Mouse (Mus musculus) midbrain, embryonic 10.5 days (tissue): ENCODE measurements around the gene Tpcn2. TPM values are rescaled to one million over a fixed set of nuclear protein-coding genes. Genes with fewer than 3 reads are reported as not detected.

Experiments
- DNase-seq: peaks from one replicate; pipeline ENCODE4 v3.0.0-alpha.2; 2017; ENCODE audit warnings: low spot score
- H3K27ac ChIP-seq: fragments of 300-500 bp; sonication (generic); replicated peaks from 2 replicates; pipeline ENCODE4 v1.5.1; 2016; ENCODE audit warnings: mild to moderate bottlenecking
- H3K27me3 ChIP-seq: fragments of 300-500 bp; sonication (generic); 2 replicates; pipeline ENCODE4 v1.6.1; 2016; ENCODE audit warnings: low read depth, mild to moderate bottlenecking; ENCODE audit not compliant: poor library complexity, severe bottlenecking
- H3K36me3 ChIP-seq: fragments of 300-500 bp; sonication (generic); 2 replicates; pipeline ENCODE4 v1.6.1; 2016; ENCODE audit warnings: mild to moderate bottlenecking, moderate library complexity
- H3K4me1 ChIP-seq: fragments of 300-500 bp; sonication (generic); 2 replicates; pipeline ENCODE4 v1.6.1; 2016
- H3K4me3 ChIP-seq: fragments of 300-500 bp; sonication (generic); 2 replicates; pipeline ENCODE4 v1.5.1; 2016; ENCODE audit warnings: mild to moderate bottlenecking, moderate library complexity
- H3K9me3 ChIP-seq: fragments of 300-500 bp; sonication (generic); replicated peaks from 2 replicates; pipeline ENCODE4 v1.6.1; 2016; ENCODE audit warnings: mild to moderate bottlenecking
- WGBS: fragments of 180-500 bp; shearing (Covaris S2); methylation state at CpG from one replicate; pipeline ENCODE4 v1.1.7; 2016; 5-methylcytosine and 5-hydroxymethylcytosine counted together
- polyA plus RNA-seq: library from polyadenylated mRNA; unstranded; fragments of >200 nt; fragmentation: Nextera tagmentation; extraction: Ambion mirVana; gene quantifications from 2 replicates; pipeline ENCODE4 v1.2.1, GENCODE M21; 2016

The Tpcn2 gene
- polyA plus RNA-seq: 5.4 and 6.8 TPM in 2 replicates

DNA sequence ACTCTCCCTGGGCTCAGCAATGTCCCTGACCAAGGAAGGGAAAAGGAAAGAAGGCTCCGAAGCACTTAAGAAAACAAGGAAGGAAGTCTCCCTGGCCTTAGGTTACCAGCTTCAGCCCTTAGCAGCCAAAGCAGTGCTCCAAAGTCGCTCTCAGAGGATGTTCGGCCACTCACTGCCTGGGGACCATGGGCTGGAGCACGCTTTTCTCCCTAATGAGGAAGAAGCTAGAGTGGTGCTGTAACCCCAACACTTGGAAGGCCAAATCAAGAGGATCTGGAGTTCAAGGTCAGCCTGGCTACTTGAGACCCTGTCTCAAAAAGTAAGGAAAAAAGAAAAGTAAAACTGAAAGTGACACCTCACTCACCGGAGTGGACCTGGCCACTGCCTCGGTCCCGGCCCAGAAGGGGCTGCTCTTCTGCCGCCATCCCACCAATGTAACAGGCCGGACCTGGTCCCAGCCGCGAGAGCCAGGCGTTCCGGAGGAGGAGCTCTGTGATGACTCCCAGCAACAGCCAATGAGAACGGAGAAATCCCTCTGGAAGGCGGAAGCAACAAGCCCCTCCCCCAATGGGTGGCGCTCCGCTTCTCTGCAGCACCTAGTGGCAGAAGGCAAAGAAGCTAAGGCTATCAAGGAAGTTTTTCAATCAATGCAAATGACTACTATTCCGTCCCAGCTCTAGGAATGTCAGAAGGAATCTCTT is at the start of gene Tpcn2:
TSS of gene Tpcn2 (minus strand) at position 525 of the 701 bp plus-strand sequence.
- peak; percentile 92 for DNase-seq
- WGBS: 4% methylated on average over 18 of the region's 18 CpGs
- Histone ChIP-seq H3K27me3 (no peaks in the 10 kb centered on the region), H3K4me3 (peak within 1 kb of the TSS; percentile 60), H3K36me3 (peaks cover 17% of the 10 kb centered on the region), H3K4me1 (peaks cover 30% of the 10 kb centered on the region), H3K27ac (peak within 1 kb of the TSS; percentile 82), H3K9me3 (no peaks in the 10 kb centered on the region)

DNA sequence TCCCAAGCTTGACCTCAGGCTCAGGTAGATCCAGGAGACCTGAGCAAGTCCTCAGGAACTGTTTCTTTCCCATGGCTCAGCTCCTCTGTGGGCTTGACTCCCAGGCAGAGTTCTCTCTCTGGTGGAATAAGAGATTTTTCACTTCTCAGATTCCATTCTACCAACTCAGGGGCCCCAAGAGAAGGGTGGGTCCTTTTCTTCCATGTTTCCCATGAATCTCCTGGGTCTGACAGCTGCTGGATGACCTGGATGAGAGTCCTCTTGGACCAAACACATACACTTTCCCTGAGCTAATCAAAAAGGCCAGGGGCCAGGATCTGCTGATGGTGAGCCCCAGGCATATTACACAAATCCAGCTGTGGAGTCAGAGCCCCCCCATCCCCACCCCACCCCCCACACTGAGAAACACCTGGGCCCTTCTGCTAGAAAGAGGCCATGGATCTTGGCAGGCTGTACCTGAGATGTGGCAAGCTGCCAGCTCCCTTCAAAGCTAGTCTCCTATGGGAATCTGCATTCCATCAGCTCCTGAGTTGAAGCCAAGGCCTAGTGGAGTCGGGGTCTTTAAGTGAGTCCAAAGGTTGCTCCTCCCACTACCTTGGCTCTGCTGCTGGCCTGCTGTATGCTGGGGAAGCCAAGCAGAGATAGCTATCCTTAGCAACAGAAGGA is 48.7 kb upstream of the Tpcn2 start:
- Histone ChIP-seq H3K27ac (no peak overlapping the region), H3K36me3 (no peaks in the 10 kb centered on the region), H3K27me3 (no peaks in the 10 kb centered on the region), H3K9me3 (no peaks in the 10 kb centered on the region), H3K4me3 (no peak overlapping the region), H3K4me1 (peaks cover 16% of the 10 kb centered on the region)
- WGBS: 75% methylated on average over 1 of the region's 1 CpGs
- DNase-seq: no peak

DNA sequence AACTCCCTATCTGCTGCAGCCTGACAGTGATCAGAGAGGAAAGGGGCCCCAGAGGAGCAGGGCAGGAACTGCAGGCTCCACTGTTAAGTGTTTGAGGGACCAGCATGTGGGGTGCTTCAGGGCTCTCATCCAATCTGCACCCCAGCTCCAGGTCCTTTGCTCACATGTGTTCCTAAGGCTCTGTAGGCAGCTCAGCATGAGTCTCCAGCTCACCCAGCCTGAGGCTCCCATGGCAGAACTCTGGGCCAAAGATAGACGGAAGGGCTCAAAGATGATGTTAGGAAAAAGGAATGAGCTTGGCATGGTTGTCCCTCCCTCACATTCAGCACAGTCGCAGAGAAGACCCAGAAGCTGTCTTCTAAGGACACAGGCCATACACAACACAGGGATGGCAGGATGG is 46.8 kb upstream of the Tpcn2 start:
- 85% methylated on average over 2 of the region's 2 CpGs for WGBS
- DNase-seq: no peak
- H3K27ac ChIP-seq: no peak overlapping the region

DNA sequence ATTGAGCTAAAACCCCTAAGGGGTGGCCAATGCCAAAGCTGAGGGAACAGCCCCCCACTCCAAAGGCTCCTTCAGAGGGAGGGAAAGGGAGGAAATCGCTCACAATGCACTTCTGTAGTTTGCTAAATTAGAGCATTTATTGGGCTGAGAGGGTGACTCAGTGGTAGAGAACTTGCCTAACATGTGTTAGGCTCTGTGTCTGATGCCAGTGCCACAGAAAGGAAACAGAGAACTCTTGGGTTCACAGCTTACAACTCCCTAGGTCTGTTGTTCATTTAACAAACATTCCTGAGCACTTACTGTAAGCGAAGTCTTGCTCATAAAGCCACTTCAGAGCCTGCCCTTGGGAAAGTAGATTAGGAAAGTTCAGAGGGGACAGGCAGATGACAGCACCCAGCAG is 46.2 kb upstream of the Tpcn2 start:
- Histone ChIP-seq H3K27ac (no peak overlapping the region), H3K36me3 (no peaks in the 10 kb centered on the region), H3K4me3 (no peak overlapping the region), H3K27me3 (no peaks in the 10 kb centered on the region), H3K4me1 (peaks cover 21% of the 10 kb centered on the region), H3K9me3 (no peaks in the 10 kb centered on the region)
- no peak for DNase-seq
- WGBS: 78% methylated on average over 2 of the region's 2 CpGs

More for the DNA sequence above, 46.8 kb upstream of the Tpcn2 start:
- Histone ChIP-seq H3K36me3 (no peaks in the 10 kb centered on the region), H3K4me3 (no peak overlapping the region), H3K9me3 (no peaks in the 10 kb centered on the region), H3K27me3 (no peaks in the 10 kb centered on the region), H3K4me1 (peaks cover 21% of the 10 kb centered on the region)

DNA sequence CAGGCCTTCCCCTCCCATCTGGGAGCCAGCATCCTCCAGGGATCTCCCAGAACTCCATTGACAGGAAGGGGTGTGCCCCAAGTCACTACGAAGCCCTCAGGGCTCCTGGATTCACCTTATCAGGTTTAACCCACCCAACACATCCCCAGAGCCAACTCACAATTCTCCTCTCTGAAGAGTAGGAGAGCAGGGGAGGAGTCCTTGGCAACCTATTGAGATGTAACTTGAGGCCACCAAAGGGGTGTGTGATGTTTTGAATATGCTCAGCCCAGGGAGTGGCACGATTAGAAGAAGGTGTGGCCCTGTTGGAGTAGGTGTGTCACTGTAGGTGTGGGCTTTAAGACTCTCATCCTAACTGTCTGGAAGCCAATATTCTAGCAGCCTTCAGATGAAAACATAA is 41.9 kb upstream of the Tpcn2 start:
- Histone ChIP-seq H3K36me3 (no peaks in the 10 kb centered on the region), H3K4me3 (no peak overlapping the region), H3K27me3 (no peaks in the 10 kb centered on the region), H3K27ac (no peak overlapping the region), H3K9me3 (no peaks in the 10 kb centered on the region), H3K4me1 (peaks cover 21% of the 10 kb centered on the region)
- 58% methylated on average over 2 of the region's 2 CpGs for WGBS
- DNase-seq: no peak

DNA sequence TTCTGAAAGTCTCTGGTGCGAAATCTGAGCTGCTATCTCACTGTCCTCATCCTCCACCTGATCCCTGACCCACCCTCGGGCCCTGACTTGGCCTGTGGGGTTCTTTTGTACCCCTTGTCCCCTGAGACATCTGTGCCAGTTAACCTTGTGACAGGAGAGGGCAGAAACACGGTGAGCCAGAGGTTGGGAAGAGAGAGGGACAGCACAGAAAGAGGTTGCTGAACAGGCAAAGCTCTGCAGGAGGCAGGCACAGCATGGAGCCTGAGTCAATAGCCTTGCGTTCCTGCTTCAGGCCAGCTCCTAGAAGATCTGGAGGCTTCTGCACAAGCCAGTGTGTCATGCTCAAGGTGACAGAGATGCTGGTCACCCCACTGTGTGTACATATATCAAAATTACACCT is 39.8 kb upstream of the Tpcn2 start:
- H3K9me3 ChIP-seq: no peaks in the 10 kb centered on the region
- H3K4me3 ChIP-seq: no peak overlapping the region
- H3K27ac ChIP-seq: no peak overlapping the region
- peaks cover 12% of the 10 kb centered on the region for H3K4me1 ChIP-seq
- H3K36me3 ChIP-seq: no peaks in the 10 kb centered on the region
- 26% methylated on average over 4 of the region's 4 CpGs for WGBS
- H3K27me3 ChIP-seq: no peaks in the 10 kb centered on the region
- DNase-seq: no peak

DNA sequence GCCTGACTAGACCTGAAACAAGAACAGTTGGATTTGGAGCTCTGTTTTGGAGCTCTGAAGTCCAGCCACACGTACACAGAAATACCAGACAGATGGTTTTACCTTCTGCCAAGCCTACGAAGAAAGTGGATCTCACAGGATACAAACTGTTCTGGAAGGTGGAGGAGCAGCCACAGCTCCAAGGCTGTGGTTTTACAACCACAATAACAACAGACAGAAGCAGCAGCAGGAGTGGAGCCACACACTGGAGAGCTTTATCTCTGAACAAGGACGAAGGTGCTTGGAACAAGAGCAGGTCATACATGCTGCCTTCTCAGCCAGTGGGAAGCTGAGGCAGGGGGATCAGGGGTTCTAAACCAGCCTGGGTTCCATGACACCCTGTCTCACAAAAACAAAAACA is 35.7 kb upstream of the Tpcn2 start:
- no peaks in the 10 kb centered on the region for H3K27me3 ChIP-seq
- H3K36me3 ChIP-seq: no peaks in the 10 kb centered on the region
- 85% methylated on average over 3 of the region's 3 CpGs for WGBS
- DNase-seq: no peak
- H3K9me3 ChIP-seq: no peaks in the 10 kb centered on the region
- H3K4me3 ChIP-seq: no peak overlapping the region
- H3K4me1 ChIP-seq: no peaks in the 10 kb centered on the region
- H3K27ac ChIP-seq: no peak overlapping the region

DNA sequence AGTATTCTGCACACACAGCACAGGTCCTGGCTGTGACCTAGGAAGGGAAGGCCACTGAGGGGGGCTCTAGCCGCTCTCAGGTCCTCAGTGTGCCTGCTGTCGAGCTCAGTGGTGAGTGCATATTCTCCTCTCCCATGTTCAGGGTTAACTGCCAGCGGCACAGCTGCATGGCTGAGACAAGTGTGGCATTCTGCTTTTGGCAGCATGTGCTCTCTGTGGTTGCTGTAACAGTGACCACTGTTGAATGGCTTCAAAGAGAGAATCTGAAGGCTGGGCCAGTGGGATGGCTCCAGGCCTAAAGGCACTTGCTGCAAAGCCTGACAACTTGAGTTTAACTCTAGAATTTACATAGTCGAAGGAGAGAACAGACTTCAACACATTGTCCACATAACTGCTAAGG is 33.7 kb upstream of the Tpcn2 start:
- Histone ChIP-seq H3K27me3 (no peaks in the 10 kb centered on the region), H3K4me1 (no peaks in the 10 kb centered on the region), H3K9me3 (no peaks in the 10 kb centered on the region), H3K4me3 (no peak overlapping the region), H3K36me3 (no peaks in the 10 kb centered on the region), H3K27ac (no peak overlapping the region)
- 76% methylated on average over 4 of the region's 4 CpGs for WGBS
- no peak for DNase-seq

DNA sequence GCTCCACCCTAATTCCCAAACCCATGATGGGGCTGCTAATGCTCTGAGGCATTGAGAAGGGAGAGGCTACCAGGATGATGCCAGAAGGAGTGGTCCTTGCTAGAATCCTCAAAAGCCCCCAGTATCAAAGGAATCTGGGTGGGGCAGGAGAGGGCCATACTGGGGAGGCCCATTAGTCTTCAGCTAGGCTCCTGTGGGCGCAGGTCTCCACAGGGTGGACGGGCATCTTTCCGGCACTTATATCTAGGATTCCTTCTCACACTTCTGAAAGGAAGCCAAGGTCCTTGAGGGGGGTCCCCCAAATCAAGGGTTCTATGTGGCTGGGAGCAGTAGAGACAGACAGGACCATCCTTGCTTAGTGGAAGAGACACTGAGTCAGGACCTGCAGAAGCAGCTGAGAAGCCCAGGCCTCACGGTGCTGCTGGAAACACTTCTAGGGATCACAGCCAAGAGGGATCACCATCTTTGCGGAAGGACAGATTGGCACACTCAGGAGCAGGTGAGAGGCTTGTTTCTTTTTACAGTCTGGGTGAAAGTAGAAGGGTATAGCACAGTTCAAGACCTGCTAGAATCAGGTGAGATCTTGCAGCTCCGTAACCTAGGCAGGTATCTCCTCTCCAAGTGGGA is 31.1 kb upstream of the Tpcn2 start, which contains the start of gene Mrgprd:
TSS of gene Mrgprd (plus strand) at position 51 of the 627 bp plus-strand sequence.
- H3K9me3 ChIP-seq: no peaks in the 10 kb centered on the region
- no peak within 1 kb of the TSS for H3K27ac ChIP-seq

DNA sequence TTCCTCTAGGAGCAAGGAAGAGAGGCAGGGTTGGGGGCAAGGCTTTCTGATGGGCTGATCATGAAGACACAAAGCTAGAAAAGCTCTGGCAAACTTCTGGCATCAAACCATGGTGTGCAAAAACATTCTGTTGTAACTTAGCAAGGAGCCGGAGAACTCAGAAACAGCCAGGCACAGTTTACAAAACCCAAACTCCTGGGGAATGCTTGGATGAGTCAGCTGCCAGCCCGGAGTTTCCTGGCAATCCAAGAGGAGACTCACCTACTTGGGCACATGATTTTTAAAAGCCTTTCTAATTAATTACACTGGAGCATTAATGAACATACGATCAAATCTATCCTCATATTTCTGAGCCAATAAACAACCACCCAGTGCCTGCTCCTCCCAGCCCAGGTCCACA is 28.3 kb upstream of the Tpcn2 start:
- 86% methylated on average over 3 of the region's 3 CpGs for WGBS
- Histone ChIP-seq H3K4me3 (no peak overlapping the region), H3K4me1 (peaks cover 11% of the 10 kb centered on the region), H3K27ac (no peak overlapping the region), H3K36me3 (no peaks in the 10 kb centered on the region), H3K27me3 (no peaks in the 10 kb centered on the region), H3K9me3 (no peaks in the 10 kb centered on the region)
- no peak for DNase-seq

More for the DNA sequence above, 31.1 kb upstream of the Tpcn2 start, which contains the start of gene Mrgprd:
- no peaks in the 10 kb centered on the region for H3K27me3 ChIP-seq
- no peaks in the 10 kb centered on the region for H3K36me3 ChIP-seq
- 0 out of 2 replicates have a peak, but pooled peaks cover 2% of the 10 kb centered on the region for H3K4me1 ChIP-seq
- no peak for DNase-seq
- 92% methylated on average over 6 of the region's 6 CpGs for WGBS
- no peak within 1 kb of the TSS for H3K4me3 ChIP-seq

DNA sequence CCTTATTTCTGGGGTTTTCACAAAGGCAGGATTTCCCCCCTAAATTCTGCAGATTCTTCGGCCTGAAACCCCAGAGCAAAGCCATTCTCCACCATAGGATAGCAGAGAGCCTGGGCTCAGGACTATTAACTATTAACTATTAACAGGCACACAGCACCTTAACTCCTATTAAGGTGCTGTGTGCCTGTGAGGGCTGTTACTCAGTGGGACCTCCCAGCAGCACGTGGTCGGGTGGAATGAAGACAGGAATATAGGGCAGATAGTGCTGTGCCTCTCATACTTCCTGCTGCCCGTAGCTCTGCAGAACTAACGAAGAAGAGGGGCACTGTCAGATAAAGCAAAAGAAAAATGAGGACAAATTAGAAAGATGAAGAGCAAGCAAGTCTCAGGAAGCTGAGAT is 26.7 kb upstream of the Tpcn2 start:
- Histone ChIP-seq H3K4me3 (no peak overlapping the region), H3K27me3 (no peaks in the 10 kb centered on the region), H3K27ac (no peak overlapping the region), H3K36me3 (no peaks in the 10 kb centered on the region), H3K4me1 (peaks cover 11% of the 10 kb centered on the region), H3K9me3 (no peaks in the 10 kb centered on the region)
- no peak for DNase-seq
- 81% methylated on average over 5 of the region's 5 CpGs for WGBS

DNA sequence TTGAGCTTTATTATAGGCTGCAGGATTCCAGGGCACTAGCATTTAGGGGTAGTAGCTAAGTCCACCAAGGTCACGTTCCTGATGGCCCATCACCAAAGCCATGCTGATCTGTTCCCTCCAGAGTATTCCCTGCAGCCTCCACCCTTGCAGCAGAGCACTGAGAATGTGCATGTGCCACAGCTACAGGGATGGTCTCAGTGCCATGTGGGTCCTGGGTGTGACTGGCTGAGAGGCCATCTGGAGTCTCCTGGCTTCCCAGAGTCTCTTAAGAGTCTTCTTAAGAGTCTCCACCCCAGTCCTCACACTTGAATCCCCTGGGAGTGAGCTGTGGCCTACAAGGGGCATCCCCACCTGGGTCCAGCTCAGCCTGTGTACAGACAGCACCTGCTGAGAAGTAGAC is 26.1 kb upstream of the Tpcn2 start:
- no peaks in the 10 kb centered on the region for H3K27me3 ChIP-seq
- no peak overlapping the region for H3K27ac ChIP-seq
- peaks cover 11% of the 10 kb centered on the region for H3K4me1 ChIP-seq
- WGBS: 88% methylated on average over 1 of the region's 1 CpGs
- no peak overlapping the region for H3K4me3 ChIP-seq
- no peaks in the 10 kb centered on the region for H3K9me3 ChIP-seq
- H3K36me3 ChIP-seq: no peaks in the 10 kb centered on the region
- DNase-seq: no peak

DNA sequence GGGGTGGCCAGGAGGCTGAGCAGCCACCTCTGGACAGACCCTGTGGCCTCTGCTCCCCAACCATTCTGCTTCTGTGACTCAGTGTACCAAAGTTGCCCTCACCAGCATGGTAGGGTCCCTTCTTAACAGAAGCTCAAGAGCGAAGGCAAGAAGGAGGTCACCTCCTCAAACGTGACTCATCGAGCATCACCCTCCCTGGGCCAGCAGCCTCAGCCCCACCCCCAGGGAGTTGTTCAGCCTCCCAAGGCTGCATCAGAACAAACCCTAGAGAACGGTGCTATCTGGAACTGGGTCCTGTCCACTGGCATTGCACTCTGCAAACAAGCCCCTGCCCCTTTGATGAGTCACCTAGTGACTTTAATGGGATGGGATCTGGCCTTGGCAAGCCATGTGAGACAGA is 25.1 kb upstream of the Tpcn2 start:
- H3K27ac ChIP-seq: peak overlapping the region; percentile 55; the same call in 1 of the 2 replicates
- peaks cover 3% of the 10 kb centered on the region; the same call in 1 of the 2 replicates for H3K27me3 ChIP-seq
- H3K36me3 ChIP-seq: no peaks in the 10 kb centered on the region
- H3K4me3 ChIP-seq: no peak overlapping the region
- 86% methylated on average over 4 of the region's 4 CpGs for WGBS
- H3K9me3 ChIP-seq: no peaks in the 10 kb centered on the region
- peaks cover 11% of the 10 kb centered on the region for H3K4me1 ChIP-seq
- DNase-seq: no peak
